Mouse (Mus musculus) kidney, postnatal 10 days (tissue): ENCODE results near the gene Crmp1.

ENCODE experiments used
- DNase-seq: peaks from one replicate; pipeline ENCODE4 v3.0.0; 2021; ENCODE audit warnings: mixed read lengths

Gene Crmp1

DNA sequence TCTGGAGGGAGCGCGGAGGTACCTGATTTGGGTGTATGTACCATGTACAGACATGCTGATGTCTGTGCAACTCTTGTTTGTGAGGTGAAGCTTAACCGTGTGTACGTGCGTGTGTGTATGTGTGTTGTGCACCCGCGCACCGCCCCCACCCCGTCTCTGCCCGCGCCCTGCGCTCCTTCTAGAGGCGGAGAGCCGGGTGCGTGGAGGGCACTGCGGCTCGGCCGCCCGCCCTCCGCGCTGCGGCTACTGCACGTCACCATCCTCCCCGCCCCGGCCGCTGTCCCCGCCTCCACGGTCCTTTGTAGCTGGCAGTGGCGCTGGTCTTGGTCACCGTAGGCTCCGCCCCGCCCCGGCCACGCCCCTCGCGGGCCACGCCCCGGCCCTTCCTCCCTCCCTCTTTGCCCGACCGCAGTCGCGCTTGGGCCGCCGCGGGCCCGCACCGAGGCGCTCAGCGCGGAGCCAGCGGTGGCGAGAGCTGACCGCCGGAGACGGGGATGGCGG lies at the start of gene Crmp1:
Crmp1 (plus strand) TSS at position 290 of the 501 bp plus-strand sequence.
- DNase-seq = peak; percentile 34

DNA sequence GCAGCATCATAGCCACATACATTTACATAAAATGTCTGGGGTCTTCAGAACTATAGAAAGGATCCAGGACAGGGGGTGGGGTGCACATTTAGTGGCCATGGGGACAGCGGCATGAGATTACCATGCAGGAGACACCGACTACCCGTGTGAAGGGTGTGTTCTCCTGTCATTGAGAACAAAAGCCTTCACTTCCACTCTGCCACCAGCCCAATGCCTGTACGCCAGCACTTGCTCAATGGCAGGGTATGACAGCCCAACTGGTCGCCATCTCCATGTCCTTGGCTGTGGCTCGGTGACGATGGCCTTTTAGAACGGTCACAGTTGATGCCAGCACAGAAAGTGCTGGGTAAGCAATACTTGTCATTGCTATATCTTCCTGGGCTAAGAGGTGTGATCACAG lies 45.5 kb upstream of the Crmp1 start:
- DNase-seq = no peak

GRCm38 (mm10) chr5:37196666-37197250 lies 45.0 kb upstream of the Crmp1 start:
- peak; percentile 16 for DNase-seq

DNA sequence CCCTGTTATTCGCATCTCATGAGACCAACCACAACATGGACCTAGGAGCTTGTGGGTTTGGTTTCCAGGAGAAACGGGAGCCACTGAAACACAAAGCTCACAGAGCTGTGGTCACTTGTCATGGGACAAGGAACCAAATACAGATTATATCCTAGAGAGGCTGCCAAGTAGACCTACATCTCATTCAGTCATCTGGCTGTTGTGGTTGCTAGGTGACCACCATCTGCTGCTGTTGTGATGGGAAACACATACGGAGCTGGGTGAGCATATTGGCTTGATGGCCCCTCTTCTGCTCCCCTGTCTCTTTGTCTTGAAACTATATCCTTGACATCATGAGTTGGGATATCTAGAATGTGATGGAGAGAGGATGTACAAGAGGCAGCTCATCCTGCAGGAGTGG lies 44.3 kb upstream of the Crmp1 start:
- DNase-seq = no peak

GRCm38 (mm10) chr5:37198011-37198688 lies 43.6 kb upstream of the Crmp1 start:
- DNase-seq = peak; percentile 50

DNA sequence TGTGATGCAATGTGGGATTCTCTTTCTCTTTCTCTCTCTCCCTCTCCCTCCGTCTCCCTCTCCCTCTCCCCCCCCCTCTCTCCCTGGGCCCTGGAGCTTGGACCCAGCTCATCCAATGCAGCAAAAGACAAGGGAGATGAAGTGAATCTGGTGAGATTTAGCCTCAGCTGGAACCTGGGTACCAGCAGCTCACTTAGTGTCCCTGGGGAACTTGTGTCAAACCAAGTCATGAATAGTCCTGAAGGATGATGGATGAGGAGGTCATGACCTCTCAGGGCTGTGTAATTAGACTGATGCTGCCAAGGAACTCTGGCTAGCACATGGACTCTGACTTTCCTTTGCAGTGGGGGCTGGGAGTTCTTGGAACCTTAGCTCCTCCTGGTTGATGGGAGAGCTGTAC lies 39.5 kb upstream of the Crmp1 start:
- no peak for DNase-seq

DNA sequence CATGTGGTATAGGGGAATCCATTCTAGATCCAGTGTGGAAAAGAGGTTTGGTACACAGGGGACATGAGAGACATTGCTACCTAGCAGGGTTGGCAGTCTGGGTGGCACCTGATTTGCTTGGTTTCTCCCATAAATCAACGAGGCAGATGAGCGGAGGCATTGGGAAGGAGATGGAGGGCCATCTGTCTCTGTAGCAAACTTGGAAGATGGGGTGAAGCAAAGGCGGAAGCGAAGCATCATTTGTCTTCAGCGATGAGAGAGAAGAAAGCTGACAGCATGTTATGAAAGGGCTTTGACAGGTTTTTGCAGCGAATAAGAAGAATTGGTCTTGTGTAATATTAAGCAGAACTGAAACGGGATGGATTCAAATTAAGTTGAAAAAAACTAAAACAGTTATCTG lies 36.9 kb upstream of the Crmp1 start:
- no peak for DNase-seq

DNA sequence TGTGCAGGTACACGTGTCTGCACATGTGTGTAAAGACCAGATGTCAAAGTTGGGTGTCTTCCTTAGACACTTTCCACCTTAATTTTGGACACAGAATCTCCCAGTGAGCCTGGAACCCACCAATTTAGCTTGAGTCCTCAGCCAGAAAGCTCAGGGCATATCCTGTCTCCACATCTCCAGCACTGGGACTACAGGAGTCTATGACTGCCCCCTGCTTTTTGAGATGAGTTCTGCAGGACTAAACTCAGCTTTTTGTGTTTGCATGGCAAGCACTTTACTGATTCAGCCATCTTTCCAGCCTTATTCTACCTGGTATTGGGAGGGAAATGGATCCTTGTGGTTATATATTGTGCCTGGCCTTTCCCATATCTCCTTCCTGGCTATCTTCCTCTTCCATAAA lies 36.3 kb upstream of the Crmp1 start:
- no peak for DNase-seq

DNA sequence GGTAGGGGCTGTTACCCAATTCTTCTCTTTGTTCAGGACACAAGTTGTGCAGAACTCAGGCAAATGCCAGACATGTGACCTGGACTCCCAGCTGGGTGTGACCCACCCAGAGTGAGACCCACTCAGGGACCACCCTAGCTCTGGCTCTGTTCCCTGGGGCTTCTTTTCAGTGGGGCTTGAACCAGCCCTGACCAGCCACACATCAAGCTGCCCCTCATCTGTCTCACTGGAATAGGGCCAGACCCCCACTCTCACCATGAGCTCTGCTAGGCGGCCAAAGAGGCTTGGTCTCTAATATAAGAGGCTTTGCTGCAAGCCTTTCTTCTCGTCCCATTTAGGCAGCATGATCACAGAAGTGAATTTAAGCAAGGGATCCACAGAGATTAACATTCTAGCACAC lies 35.4 kb upstream of the Crmp1 start:
- DNase-seq = no peak

DNA sequence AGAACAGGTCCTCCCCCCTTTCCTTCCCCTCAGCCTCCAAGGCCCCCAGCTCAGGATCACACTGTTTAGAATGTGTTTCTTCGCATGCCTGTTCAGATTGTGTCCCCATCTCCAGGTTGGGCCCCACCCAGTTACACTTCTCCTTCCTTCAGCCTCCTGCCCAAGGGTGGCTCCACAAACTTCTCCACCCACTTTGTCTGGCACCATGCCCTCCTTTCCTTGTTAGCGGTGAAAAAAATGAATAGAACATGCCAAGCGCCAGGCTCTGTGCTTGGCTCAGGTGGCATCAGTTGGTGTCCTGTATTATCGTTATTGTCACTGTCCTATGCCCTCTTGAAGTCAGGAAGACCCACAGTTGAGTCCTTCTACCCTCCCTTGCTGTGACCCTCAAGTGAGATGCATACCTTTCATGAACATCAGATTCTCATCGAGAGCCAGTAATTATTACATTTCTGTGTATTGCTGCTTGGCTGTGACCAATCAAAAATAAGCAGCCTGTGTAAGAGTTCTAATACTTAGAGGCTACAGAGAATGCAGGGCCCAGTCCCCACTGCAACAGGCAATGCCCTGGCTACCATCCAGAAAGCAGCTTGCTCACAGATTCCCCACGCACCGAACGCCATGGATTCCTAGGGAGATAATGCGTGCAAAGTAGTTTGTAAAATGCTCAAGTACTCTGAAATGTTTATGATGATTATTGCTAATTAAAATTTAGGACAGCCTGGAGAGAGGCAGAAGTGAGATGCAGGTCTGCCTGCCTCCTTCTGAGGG lies 28.6 kb upstream of the Crmp1 start:
- no peak for DNase-seq

GRCm38 (mm10) chr5:37213709-37214103 lies 28.0 kb upstream of the Crmp1 start:
- DNase-seq = no peak

DNA sequence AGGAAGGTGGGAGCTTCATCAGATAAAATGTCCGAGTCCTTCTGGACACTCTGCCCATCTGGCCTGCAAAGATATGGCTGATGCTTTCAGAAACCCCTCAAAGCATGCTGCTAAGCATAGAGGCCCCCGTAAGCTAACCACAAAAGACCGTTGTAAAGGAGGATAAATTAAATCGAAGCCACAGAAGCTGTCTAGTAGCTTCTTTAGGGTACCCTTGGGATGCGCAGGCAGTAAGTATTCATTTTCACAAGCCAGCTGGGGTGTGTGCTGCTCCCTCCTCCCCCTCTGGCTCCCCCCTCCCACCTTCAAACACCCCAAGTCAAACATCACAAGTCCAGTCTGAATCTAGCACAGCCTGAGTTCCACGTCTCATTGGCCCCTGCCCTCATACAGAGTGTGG lies 27.1 kb upstream of the Crmp1 start:
- no peak for DNase-seq

DNA sequence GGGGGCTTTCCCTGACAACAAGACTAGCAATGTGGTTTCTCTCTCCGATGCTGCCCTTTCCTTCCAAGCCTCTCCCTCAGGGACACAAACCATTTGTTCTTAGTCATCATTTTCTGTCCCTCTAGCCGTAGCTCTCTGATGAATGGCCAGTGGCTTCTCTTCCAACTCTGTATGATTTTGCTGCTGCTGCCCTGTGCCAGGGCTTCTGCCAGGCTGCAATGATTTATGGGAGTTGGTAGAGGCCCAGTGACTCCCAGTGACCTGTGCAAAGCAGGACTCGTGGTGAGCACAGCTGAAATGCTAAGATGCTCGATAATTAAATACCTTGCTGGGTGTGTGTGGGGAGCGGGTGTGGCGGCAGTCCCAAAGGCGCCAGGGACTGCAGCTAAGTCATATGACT lies 26.5 kb upstream of the Crmp1 start:
- no peak for DNase-seq

DNA sequence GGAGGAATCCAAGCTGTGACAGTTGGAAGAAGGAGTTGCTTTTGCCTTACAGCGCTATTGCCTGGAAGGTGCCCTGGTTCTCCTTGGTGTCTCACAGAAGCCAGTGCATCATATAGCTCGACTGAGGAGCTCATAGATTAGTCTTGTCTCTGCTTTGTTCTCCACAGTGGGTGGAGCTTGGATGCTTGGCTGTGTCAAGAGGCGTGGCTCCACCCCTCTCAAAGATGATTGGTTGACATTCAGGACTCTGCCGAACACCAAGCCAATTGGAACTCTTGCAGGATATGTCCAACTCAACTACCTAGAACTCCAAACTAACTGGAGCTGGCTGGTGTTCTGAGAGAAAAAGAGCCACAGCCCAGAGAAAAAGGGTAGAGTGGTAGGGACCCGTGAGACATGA lies 22.1 kb upstream of the Crmp1 start:
- no peak for DNase-seq

DNA sequence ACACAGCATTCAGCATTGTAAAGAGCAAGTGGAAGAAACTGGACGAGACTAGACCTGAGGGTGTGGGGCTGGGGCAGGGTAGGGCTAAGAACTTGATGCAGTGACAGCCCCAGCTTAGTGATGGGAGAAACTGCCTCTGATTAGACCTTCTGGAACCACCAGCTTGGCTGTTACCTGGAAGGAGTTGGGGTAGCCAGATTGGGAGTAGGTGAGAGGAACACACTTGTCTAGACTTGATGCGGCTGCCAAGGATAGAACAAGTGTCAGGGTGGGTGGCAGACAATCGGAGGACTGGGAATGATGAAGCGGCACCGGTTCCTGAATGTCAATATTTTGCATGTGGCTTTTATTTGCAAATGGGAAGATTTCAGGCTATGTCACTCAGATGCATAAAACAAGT lies 21.2 kb upstream of the Crmp1 start:
- no peak for DNase-seq

GRCm38 (mm10) chr5:37221563-37221962 lies 20.2 kb upstream of the Crmp1 start:
- no peak for DNase-seq

- DNase-seq = no peak
Observed at GRCm38 (mm10) chr5:37222316-37222715, 19.4 kb upstream of the Crmp1 start.

DNA sequence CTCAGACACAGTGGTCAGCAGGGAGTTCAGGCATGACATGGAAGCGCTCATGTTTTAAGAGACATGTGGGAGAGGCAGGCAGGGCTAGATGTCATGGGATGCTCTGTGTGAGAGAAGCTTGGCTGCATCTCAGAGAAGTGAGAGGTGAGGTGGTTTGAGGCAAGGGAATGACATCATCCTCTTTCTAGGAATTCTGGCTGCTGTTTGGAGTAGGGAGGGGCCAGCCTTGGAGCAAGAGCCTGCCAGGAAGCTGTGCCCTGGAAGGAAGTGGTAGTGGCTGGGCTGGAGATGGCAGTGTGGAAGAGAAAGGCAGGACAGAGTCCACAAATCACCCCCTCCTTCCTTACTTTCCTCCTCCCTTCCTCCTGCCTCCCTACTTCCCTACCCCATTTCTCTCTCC lies 16.0 kb upstream of the Crmp1 start:
- DNase-seq = no peak

DNA sequence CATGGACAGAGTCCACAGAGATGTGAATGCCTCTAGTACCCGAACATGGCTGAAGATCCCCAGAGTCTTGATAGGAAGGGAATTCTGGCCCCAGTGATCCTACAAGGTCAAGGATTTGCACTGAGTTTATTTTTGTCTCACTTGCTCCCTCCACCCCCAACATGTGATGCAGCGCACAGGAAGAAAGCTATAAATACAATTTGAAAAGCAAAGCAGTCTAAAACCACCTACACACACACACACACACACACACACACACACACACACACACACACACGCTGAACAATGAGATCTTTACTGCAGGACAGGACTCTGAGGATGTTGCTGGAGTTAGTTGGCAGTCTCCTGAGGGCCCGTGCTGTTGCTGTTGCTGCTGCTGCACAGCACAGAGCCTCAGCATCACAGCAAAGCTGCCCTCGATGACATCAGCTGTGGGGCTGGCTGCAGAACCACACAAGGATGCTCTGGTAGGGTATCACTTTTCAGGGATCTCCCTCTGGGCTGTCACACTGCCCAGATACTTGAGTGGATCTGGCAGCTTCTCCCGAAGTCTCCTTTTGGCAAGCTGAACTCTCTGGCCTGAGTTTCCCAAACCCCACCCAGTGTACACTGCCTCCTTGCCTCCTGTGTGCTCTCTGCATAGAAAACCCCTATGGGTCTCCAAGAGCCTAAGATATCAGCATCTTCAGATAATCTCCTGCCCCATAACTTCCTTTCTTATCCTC lies 13.6 kb upstream of the Crmp1 start:
- DNase-seq = no peak

- DNase-seq = no peak
Observed at GRCm38 (mm10) chr5:37228894-37229293, 12.8 kb upstream of the Crmp1 start.

DNA sequence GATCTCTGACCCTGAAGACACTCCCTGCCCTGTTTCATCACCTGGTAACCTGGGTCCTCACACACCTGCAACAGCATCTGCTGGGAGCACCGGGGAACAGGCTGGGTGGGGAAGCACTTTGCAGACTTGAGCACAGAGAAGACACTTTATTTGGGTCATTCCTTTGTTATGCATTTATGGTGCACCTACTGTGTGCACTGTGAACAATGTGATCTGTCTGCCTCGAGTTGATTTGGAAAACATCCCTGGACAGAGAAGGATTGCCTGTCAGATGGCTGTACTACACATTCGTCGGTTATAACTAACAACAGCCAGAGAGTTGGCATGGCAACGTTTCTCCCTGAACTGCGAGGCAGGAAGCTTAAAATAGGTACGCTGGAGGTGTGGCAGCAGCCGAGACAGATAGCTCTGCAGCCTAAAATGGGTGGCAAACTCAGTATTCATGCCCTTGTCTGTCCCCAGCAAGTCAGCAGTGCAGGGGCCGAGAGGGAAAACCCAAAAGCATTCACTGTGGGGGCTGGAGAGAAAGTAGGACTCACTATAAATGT lies 8.7 kb upstream of the Crmp1 start:
- no peak for DNase-seq

GRCm38 (mm10) chr5:37238654-37239053 lies 3.1 kb upstream of the Crmp1 start:
- no peak for DNase-seq

GRCm38 (mm10) chr5:37240550-37240949 lies 1.2 kb upstream of the Crmp1 start:
- DNase-seq = peak; percentile 69
